Mouse (Mus musculus) gastrocnemius, adult 2 months (tissue): Measurements from ENCODE around the gene Hspbap1. TPM values are rescaled to one million over a fixed set of nuclear protein-coding genes. Genes with fewer than 3 reads are reported as not detected.

Source experiments
- DNase-seq: peaks from one replicate; pipeline ENCODE4 v3.0.0; 2022
- H3K27ac ChIP-seq: fragments of 200-600 bp; 2 replicates; pipeline ENCODE4 v1.8.1; 2022; ENCODE audit warnings: mild to moderate bottlenecking
- H3K4me3 ChIP-seq: fragments of 200-600 bp; 2 replicates; pipeline ENCODE4 v1.8.1; 2022; ENCODE audit warnings: mild to moderate bottlenecking, moderate library complexity
- CTCF ChIP-seq: fragments of 200-600 bp; IDR thresholded peaks from 2 replicates; pipeline ENCODE4 v1.8.1; 2022; ENCODE audit warnings: antibody characterized with exemption, mild to moderate bottlenecking, moderate library complexity
- intact Hi-C: fragments of 180-260 bp; cut with DNase I; formaldehyde crosslinking; loops from one replicate; pipeline ENCODE4 v1.15.1; 2025
- total RNA-seq, 2 experiments: library from RNA; stranded (reverse); gene quantifications; 2 replicates each; pipeline ENCODE4 v1.2.3; 2021

Hspbap1 gene
- total RNA-seq, 2 experiments from 2014 or later, result 3.1 to 3.3 TPM

DNA sequence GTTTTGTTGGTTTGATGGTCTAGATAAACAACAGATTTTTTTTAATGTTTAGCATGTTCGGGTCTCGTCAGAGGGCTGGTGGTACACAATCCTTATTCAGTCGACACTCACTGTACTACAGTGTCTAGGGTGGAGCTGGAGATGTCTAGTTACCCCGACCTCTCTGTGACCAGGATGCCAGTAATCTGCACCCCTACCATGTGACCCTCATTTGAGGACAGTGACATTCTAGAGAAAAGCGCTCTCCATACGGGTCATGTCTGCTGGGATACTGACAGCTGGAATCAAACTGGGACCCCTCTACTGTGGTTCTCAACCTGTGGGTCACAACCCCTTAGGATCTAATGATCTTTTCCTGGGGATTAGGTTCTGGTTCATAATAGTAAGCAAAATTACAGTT, 99.5 kb downstream of the Hspbap1 start:
- Histone ChIP-seq H3K27ac (peak overlapping the region; percentile 92), H3K4me3 (peak overlapping the region; percentile 97)
- no peak for DNase-seq
- no peak for TF ChIP-seq CTCF
- intact Hi-C loops, result no loop called here

DNA sequence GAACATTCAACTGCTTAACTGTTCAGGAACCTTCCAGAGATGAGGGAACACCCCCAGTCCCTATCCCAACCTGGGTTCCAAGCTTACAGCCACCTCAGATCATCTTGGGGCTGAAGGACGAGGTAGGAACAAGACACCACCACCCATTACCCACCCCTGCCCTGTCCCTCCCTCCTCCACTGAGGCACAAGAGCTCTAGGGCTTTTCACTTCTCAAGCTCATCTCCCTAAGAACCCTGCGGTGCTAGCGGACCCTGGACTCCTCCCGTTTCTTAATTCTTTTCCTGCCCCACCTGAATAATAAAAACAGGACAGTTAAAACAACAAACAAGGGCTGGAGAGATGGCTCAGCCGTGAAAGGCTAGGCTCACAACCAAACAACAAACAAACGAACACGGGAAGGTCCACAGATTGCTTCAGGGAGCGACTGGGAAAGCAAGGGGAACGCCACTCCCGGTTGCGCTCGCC, 100.4 kb downstream of the Hspbap1 start:
- Histone ChIP-seq H3K27ac (peak overlapping the region; percentile 92), H3K4me3 (peak overlapping the region; percentile 97)
- peak; percentile 22 for DNase-seq
- intact Hi-C loops, result no loop called here
- no peak for TF ChIP-seq CTCF

DNA sequence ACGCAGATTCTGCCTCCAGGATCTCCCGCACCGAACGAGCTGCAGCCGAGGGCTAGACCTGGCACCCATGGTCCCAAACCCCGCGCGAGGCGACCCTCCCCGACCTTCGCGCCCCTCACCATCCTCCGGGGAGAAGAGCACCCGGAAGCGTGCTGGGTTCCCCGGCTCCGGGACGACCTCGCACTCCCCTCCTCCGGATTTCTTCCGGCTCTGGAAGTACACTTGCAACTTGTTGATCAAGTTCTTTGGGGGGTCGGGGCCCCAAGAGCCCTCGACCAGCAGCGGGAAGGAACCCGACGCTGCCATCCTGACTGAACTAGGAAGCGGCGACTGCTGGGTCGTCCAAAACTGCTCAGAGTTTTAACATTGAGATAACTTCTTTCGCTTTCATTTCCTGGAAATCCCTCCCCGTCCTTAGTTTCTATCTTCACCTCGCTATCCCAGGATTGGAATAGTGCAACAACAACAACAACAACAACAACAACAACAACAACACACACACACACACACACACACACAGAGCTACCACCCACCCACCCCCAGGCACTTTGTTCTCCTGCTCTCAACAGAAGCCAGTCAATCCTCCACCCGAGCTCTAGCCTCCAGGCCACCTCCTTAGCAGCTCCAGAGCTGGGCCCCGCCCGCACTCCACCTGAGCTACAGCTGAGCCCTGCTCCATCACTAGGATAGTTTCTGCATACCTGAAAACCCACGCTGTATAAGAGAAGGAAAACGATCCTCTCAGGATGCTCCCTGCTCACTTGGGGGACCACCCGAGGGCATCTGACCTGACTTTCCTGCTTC, 101.1 kb downstream of the Hspbap1 start, which contains the start of gene Parp14:
Gene Parp14 (minus strand): TSS at position 497 of the 804 bp plus-strand sequence.
- DNase-seq, result peak; percentile 52
- H3K4me3 ChIP-seq, result peak within 1 kb of the TSS; percentile 97
- intact Hi-C loops, result no loop called here
- H3K27ac ChIP-seq, result peak within 1 kb of the TSS; percentile 92
- no peak for TF ChIP-seq CTCF

DNA sequence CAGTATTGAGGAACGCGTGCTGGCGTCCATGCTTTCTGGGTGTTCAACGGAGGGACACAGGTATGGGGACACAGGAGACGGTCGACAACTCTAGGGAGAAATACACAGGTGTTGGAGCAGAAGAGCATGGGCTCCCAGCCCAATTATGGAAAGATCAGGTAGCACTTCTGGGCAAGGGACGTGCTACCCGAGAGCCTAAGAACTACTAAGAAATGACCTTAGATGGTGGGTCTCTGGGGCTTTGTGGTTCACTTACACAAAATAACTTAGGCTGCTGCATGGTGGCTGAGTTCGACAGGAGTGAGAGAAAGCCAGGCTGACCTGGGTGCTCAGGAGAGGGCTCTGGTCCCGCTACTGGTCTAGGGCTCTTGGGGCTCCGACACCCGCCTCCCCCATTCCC, 101.7 kb downstream of the Hspbap1 start:
- DNase-seq, result peak; percentile 27
- TF ChIP-seq CTCF, result no peak
- peak overlapping the region; percentile 92 for H3K27ac ChIP-seq
- intact Hi-C loops, result no loop called here
- H3K4me3 ChIP-seq, result peak overlapping the region; percentile 97

DNA sequence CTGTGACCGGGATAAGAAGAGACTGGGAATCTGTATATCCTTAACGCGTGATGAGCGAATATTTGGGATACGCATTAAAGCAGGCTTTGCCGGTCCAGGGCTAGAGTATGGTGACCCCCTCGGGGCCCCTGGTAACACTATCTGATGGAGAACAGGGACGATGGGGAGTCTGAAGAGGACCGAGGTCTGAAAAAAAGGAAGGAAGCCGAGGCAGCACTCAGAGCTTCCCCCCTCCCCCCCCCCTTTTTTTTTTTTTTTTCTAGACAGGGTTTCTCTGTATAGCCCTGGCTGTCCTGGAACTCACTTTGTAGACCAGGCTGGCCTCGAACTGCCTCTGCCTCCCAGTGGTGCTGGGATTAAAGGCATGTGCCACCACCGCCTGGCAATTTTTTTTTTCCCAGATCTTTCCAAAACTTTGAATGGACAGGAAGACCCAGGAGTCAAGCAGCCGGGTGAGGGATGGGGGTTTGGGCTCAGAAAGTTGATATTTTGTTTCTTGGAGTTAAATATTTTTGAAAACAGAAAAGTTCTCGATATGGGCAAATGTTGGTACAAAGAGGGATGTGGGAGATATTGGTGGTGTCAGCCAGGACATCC, 102.3 kb downstream of the Hspbap1 start:
- intact Hi-C loops, result no loop called here

DNA sequence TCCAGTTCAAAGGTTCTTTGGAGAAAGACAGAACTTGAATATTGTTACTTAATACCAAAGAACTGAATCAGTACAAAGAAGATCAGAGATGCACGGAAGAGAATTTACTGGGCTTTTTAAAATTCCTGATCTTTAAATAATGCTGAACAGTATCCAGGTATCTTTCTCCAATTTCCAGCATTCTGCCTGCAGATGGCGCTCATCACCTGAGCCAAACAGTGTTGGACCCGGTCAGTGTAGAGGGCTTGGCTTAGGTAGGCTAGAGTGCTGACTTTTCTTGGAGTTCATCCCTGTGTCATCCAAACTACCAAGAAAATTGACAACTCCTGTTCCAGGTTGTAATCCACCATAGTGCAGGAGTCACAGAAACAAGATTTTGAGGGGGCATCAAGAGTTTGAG, 104.2 kb downstream of the Hspbap1 start:
- peak; percentile 72 for DNase-seq
- Histone ChIP-seq H3K4me3 (no peak overlapping the region), H3K27ac (no peak overlapping the region)
- TF ChIP-seq CTCF, result peak; percentile 85
- intact Hi-C loops, result loop anchor here (1.0 kb wide), 1 partner anchor 65 kb away; the partner anchor contains the start of gene Dtx3l

More for the DNA sequence above, 102.3 kb downstream of the Hspbap1 start:
- no peak for TF ChIP-seq CTCF
- Histone ChIP-seq H3K4me3 (peak overlapping the region; percentile 97), H3K27ac (peak overlapping the region; percentile 92)
- DNase-seq, result no peak

Other genes starting within 250 kb of the Hspbap1 start
- under 1 TPM; 0.22 to 0.26 TPM for gene Sema5b, start 229.2 kb upstream of the Hspbap1 start, total RNA-seq
- 10 to 100 TPM; 53.7 to 70.8 TPM for gene Dirc2, start 1.0 kb upstream of the Hspbap1 start, total RNA-seq
- 1 to 10 TPM; 2.9 to 4.4 TPM for gene Parp14, start 101.2 kb downstream of the Hspbap1 start, total RNA-seq
- 1 to 10 TPM; 3.7 to 4.9 TPM for gene Parp9, start 168.1 kb downstream of the Hspbap1 start, total RNA-seq
- 1 to 10 TPM; 3.3 to 4.5 TPM for gene Dtx3l, start 168.8 kb downstream of the Hspbap1 start, total RNA-seq
- 100 to 1,000 TPM; 176 to 180 TPM for gene Kpna1, start 208.4 kb downstream of the Hspbap1 start, total RNA-seq